Mouse (Mus musculus) heart, embryonic 13.5 days (tissue): Measurements from ENCODE around the gene Dhh. TPM values are rescaled to one million over a fixed set of nuclear protein-coding genes. Genes with fewer than 3 reads are reported as not detected.

Experiments
- ATAC-seq: fragments of 200-750 bp; cut with Nextera tagmentation; 2 replicates; pipeline ENCODE4 v1.8.0; 2017; ENCODE audit warnings: moderate TSS enrichment; ENCODE audit not compliant: insufficient number of reproducible peaks, low FRiP score, low TSS enrichment; ENCODE audit errors: extremely low read depth
- H3K27ac ChIP-seq: fragments of 300-500 bp; sonication (generic); replicated peaks from 2 replicates; pipeline ENCODE4 v1.5.1; 2015; ENCODE audit warnings: moderate library complexity, mild to moderate bottlenecking, inconsistent platforms
- H3K27me3 ChIP-seq: fragments of 300-500 bp; sonication (generic); replicated peaks from 2 replicates; pipeline ENCODE4 v1.6.1; 2015; ENCODE audit warnings: mild to moderate bottlenecking, inconsistent platforms
- H3K36me3 ChIP-seq: fragments of 300-500 bp; sonication (generic); 2 replicates; pipeline ENCODE4 v1.6.1; 2015; ENCODE audit warnings: mild to moderate bottlenecking, inconsistent platforms
- H3K4me1 ChIP-seq: fragments of 300-500 bp; sonication (generic); 2 replicates; pipeline ENCODE4 v1.6.1; 2015; ENCODE audit warnings: inconsistent platforms
- H3K4me2 ChIP-seq: fragments of 300-500 bp; sonication (generic); 2 replicates; pipeline ENCODE4 v1.6.1; 2015; ENCODE audit warnings: inconsistent platforms, mild to moderate bottlenecking, moderate library complexity
- H3K4me3 ChIP-seq: fragments of 300-500 bp; sonication (generic); 2 replicates; pipeline ENCODE4 v1.5.1; 2015; ENCODE audit warnings: moderate library complexity, mild to moderate bottlenecking, inconsistent platforms
- H3K9ac ChIP-seq: fragments of 300-500 bp; sonication (generic); 2 replicates; pipeline ENCODE4 v1.6.1; 2015; ENCODE audit warnings: inconsistent platforms, mild to moderate bottlenecking, moderate library complexity
- H3K9me3 ChIP-seq: fragments of 300-500 bp; sonication (generic); 2 replicates; pipeline ENCODE4 v1.6.1; 2016; ENCODE audit warnings: inconsistent platforms
- WGBS: fragments of 180-500 bp; shearing (Covaris S2); methylation state at CpG from one replicate; pipeline ENCODE4 v1.1.7; 2015; ENCODE audit warnings: mixed read lengths; 5-methylcytosine and 5-hydroxymethylcytosine counted together
- polyA plus RNA-seq: library from polyadenylated mRNA; unstranded; fragments of >200 nt; fragmentation: Nextera tagmentation; extraction: Ambion mirVana; gene quantifications from 2 replicates; pipeline ENCODE4 v1.2.1, GENCODE M21; 2015

Gene Dhh
- polyA plus RNA-seq, 1 experiment from 2014 or later: 2.1 TPM

GRCm38 (mm10) chr15:98916016-98916415 lies 17.7 kb upstream of the Dhh start:
- WGBS: 88% methylated on average over 4 of the region's 4 CpGs
- H3K36me3 ChIP-seq: peaks cover 39% of the 10 kb centered on the region
- H3K27ac ChIP-seq: no peak overlapping the region
- peak overlapping the region; percentile 95 for H3K9ac ChIP-seq
- peaks cover 27% of the 10 kb centered on the region for H3K4me1 ChIP-seq
- no peak for ATAC-seq
- peak overlapping the region; percentile 88 for H3K4me2 ChIP-seq
- no peaks in the 10 kb centered on the region for H3K27me3 ChIP-seq
- H3K9me3 ChIP-seq: no peaks in the 10 kb centered on the region
- peak overlapping the region; percentile 87 for H3K4me3 ChIP-seq

- no peak for ATAC-seq
- 88% methylated on average over 6 of the region's 6 CpGs for WGBS
- H3K4me2 ChIP-seq: no peak overlapping the region
- H3K9ac ChIP-seq: 0 out of 2 replicates have a peak overlapping the region, but pooled peaks have one; percentile 13
- H3K27me3 ChIP-seq: no peaks in the 10 kb centered on the region
- no peak overlapping the region for H3K27ac ChIP-seq
- H3K9me3 ChIP-seq: no peaks in the 10 kb centered on the region
- peaks cover 51% of the 10 kb centered on the region for H3K36me3 ChIP-seq
- peaks cover 27% of the 10 kb centered on the region for H3K4me1 ChIP-seq
- no peak overlapping the region for H3K4me3 ChIP-seq
Measured at GRCm38 (mm10) chr15:98914903-98915302, 16.6 kb upstream of the Dhh start.

- Histone ChIP-seq H3K27ac (no peak overlapping the region), H3K36me3 (peaks cover 68% of the 10 kb centered on the region), H3K4me3 (no peak overlapping the region), H3K27me3 (peaks cover 11% of the 10 kb centered on the region), H3K4me1 (no peaks in the 10 kb centered on the region), H3K9ac (no peak overlapping the region), H3K4me2 (no peak overlapping the region), H3K9me3 (no peaks in the 10 kb centered on the region)
- no peak for ATAC-seq
- WGBS: 28% methylated on average over 10 of the region's 10 CpGs
Measured at GRCm38 (mm10) chr15:98904692-98905091, 6.4 kb upstream of the Dhh start.

GRCm38 (mm10) chr15:98902600-98902999 lies 4.3 kb upstream of the Dhh start:
- ATAC-seq: no peak
- WGBS: 80% methylated on average over 2 of the region's 2 CpGs
- Histone ChIP-seq H3K27ac (no peak overlapping the region), H3K9ac (no peak overlapping the region), H3K4me3 (no peak overlapping the region), H3K4me1 (peaks cover 12% of the 10 kb centered on the region), H3K4me2 (no peak overlapping the region), H3K9me3 (no peaks in the 10 kb centered on the region), H3K27me3 (peaks cover 31% of the 10 kb centered on the region), H3K36me3 (peaks cover 47% of the 10 kb centered on the region)

GRCm38 (mm10) chr15:98901530-98901929 lies 3.2 kb upstream of the Dhh start:
- no peak overlapping the region for H3K9ac ChIP-seq
- H3K27ac ChIP-seq: no peak overlapping the region
- H3K36me3 ChIP-seq: peaks cover 37% of the 10 kb centered on the region
- no peaks in the 10 kb centered on the region for H3K9me3 ChIP-seq
- no peak overlapping the region for H3K4me3 ChIP-seq
- peaks cover 23% of the 10 kb centered on the region for H3K4me1 ChIP-seq
- H3K4me2 ChIP-seq: no peak overlapping the region
- no peak for ATAC-seq
- WGBS: 50% methylated on average over 1 of the region's 1 CpGs
- peaks cover 42% of the 10 kb centered on the region for H3K27me3 ChIP-seq

- H3K27me3 ChIP-seq: peaks cover 82% of the 10 kb centered on the region
- H3K36me3 ChIP-seq: no peaks in the 10 kb centered on the region
- H3K4me3 ChIP-seq: peak overlapping the region; percentile 50
- H3K9me3 ChIP-seq: no peaks in the 10 kb centered on the region
- ATAC-seq: no peak
- H3K27ac ChIP-seq: no peak overlapping the region
- H3K4me2 ChIP-seq: peak overlapping the region; percentile 100
- WGBS: 5% methylated on average over 10 of the region's 10 CpGs
- H3K4me1 ChIP-seq: peaks cover 55% of the 10 kb centered on the region
- peak overlapping the region; percentile 73 for H3K9ac ChIP-seq
Measured at GRCm38 (mm10) chr15:98897495-98897894, 845 bp downstream of the Dhh start.

- peak overlapping the region; percentile 100 for H3K4me2 ChIP-seq
- peaks cover 94% of the 10 kb centered on the region for H3K27me3 ChIP-seq
- peaks cover 62% of the 10 kb centered on the region for H3K4me1 ChIP-seq
- 2% methylated on average over 41 of the region's 41 CpGs for WGBS
- no peaks in the 10 kb centered on the region for H3K9me3 ChIP-seq
- H3K9ac ChIP-seq: peak overlapping the region; percentile 80
- no peaks in the 10 kb centered on the region for H3K36me3 ChIP-seq
- H3K4me3 ChIP-seq: peak overlapping the region; percentile 64
- H3K27ac ChIP-seq: peak overlapping the region; percentile 36
- no peak for ATAC-seq
Measured at GRCm38 (mm10) chr15:98895635-98896589, 2.4 kb downstream of the Dhh start.

- H3K4me1 ChIP-seq: peaks cover 62% of the 10 kb centered on the region
- H3K9me3 ChIP-seq: no peaks in the 10 kb centered on the region
- no peaks in the 10 kb centered on the region for H3K36me3 ChIP-seq
- 5% methylated on average over 38 of the region's 38 CpGs for WGBS
- H3K27ac ChIP-seq: 0 out of 2 replicates have a peak overlapping the region, but pooled peaks have one; percentile 34
- peak overlapping the region; percentile 100 for H3K4me2 ChIP-seq
- peak overlapping the region; percentile 80 for H3K9ac ChIP-seq
- no peak for ATAC-seq
- H3K4me3 ChIP-seq: peak overlapping the region; percentile 64
- peaks cover 86% of the 10 kb centered on the region for H3K27me3 ChIP-seq
Measured at GRCm38 (mm10) chr15:98894746-98895634, 3.4 kb downstream of the Dhh start.

- no peak for ATAC-seq
- Histone ChIP-seq H3K27me3 (peaks cover 78% of the 10 kb centered on the region), H3K4me3 (peak within 1 kb of the TSS; percentile 64), H3K36me3 (no peaks in the 10 kb centered on the region), H3K4me1 (peaks cover 62% of the 10 kb centered on the region), H3K27ac (0 out of 2 replicates have a peak within 1 kb of the TSS, but pooled peaks have one; percentile 34), H3K4me2 (peak within 1 kb of the TSS; percentile 100), H3K9me3 (no peaks in the 10 kb centered on the region), H3K9ac (peak within 1 kb of the TSS; percentile 80)
- WGBS: under 1% methylated on average over 74 of the region's 77 CpGs
Measured at GRCm38 (mm10) chr15:98893940-98894745, 4.2 kb downstream of the Dhh start, which contains the start of gene Rhebl1. TSS of gene Rhebl1 (minus strand) at chr15:98894540.

GRCm38 (mm10) chr15:98893036-98893435 lies 5.3 kb downstream of the Dhh start:
- WGBS: 58% methylated on average over 4 of the region's 4 CpGs
- Histone ChIP-seq H3K4me1 (peaks cover 54% of the 10 kb centered on the region), H3K4me3 (peak overlapping the region; percentile 64; the same call in 1 of the 2 replicates), H3K9me3 (no peaks in the 10 kb centered on the region), H3K27me3 (peaks cover 67% of the 10 kb centered on the region), H3K27ac (no peak overlapping the region), H3K36me3 (no peaks in the 10 kb centered on the region), H3K4me2 (peak overlapping the region; percentile 100; the same call in 1 of the 2 replicates), H3K9ac (no peak overlapping the region)
- no peak for ATAC-seq
